Comparison of ENCODE assay signal across 27 mouse cellular contexts in the genomic region with DNA sequence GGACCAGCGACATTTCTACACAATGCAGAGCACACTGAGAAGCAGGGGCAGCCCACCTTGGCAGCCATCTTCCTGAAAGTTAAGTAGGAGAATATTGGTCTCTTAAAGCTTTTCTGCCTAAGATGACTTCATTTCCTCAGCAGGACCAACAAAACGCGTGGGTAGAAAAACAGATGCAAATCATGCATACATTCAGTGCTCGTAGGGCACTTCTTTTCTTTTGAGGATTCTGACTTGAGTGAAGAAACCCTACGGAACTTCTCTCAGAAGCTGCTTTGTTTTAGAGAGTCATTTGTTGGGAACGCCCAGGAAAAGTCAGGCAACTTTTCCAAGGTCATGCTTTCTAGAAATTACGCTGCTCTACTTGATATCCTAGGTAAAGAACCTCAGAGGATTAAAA.
"Had no signal": no experiment of that assay in that cellular context is flagged by ENCODE, and none has a peak within 500 bp of the region (broad histone marks: within the 10 kb centered on the region; RNA-seq: fewer than 3 reads in every experiment).

No protein-coding gene starts in this region.

- H3K9me3 ChIP-seq: heart, embryonic 13.5 days; heart, embryonic 15.5 days; hindbrain, embryonic 13.5 days; hindbrain, embryonic 15.5 days; kidney, embryonic 15.5 days; limb, embryonic 13.5 days; limb, embryonic 15.5 days; liver, embryonic 13.5 days; liver, embryonic 15.5 days had no signal

- ATAC-seq: hindbrain, postnatal 0 days; intestine, embryonic 16.5 days had no signal

- DNase-seq: gastrocnemius, adult 2 months; gastrocnemius, postnatal 10 days; gastrocnemius, postnatal 25 days; heart, adult 2 months; heart, postnatal 14 days; heart, postnatal 36 days; kidney, adult 11 months; kidney, adult 2 months; kidney, adult 9 months; kidney, postnatal 14 days; kidney, postnatal 36 days; layer of hippocampus, adult 9-11 months; layer of hippocampus, postnatal 36 days; left cerebral cortex, postnatal 4 days; liver, embryonic 13.5 days had no signal

- H3K27me3 ChIP-seq: heart, embryonic 13.5 days; heart, embryonic 15.5 days; hindbrain, embryonic 13.5 days; hindbrain, embryonic 15.5 days; kidney, embryonic 15.5 days; limb, embryonic 13.5 days; limb, embryonic 15.5 days; liver, embryonic 13.5 days; liver, embryonic 15.5 days had no signal

- H3K27ac ChIP-seq: gastrocnemius, adult 2 months; heart, adult 2 months; heart, embryonic 13.5 days; heart, embryonic 15.5 days; hindbrain, embryonic 13.5 days; hindbrain, embryonic 15.5 days; hindbrain, postnatal 0 days; kidney, embryonic 15.5 days; kidney, postnatal 0 days; limb, embryonic 13.5 days; limb, embryonic 15.5 days; liver, embryonic 13.5 days; liver, embryonic 15.5 days had no signal

- H3K9ac ChIP-seq: heart, embryonic 13.5 days; heart, embryonic 15.5 days; hindbrain, embryonic 13.5 days; hindbrain, embryonic 15.5 days; kidney, embryonic 15.5 days; limb, embryonic 13.5 days; limb, embryonic 15.5 days; liver, embryonic 13.5 days; liver, embryonic 15.5 days had no signal

- H3K4me3 ChIP-seq: gastrocnemius, adult 2 months; heart, adult 2 months; heart, embryonic 13.5 days; heart, embryonic 15.5 days; hindbrain, embryonic 13.5 days; hindbrain, embryonic 15.5 days; kidney, embryonic 15.5 days; limb, embryonic 13.5 days; limb, embryonic 15.5 days; liver, embryonic 13.5 days; liver, embryonic 15.5 days had no signal

- H3K36me3 ChIP-seq: heart, embryonic 13.5 days; heart, embryonic 15.5 days; hindbrain, embryonic 13.5 days; hindbrain, embryonic 15.5 days; kidney, embryonic 15.5 days; limb, embryonic 15.5 days; liver, embryonic 13.5 days; liver, embryonic 15.5 days had no signal

- H3K4me1 ChIP-seq: liver, embryonic 15.5 days had no signal

- H3K4me2 ChIP-seq: heart, embryonic 11.5 days; heart, embryonic 13.5 days; heart, embryonic 15.5 days; hindbrain, embryonic 13.5 days; hindbrain, embryonic 15.5 days; kidney, embryonic 15.5 days; limb, embryonic 13.5 days; limb, embryonic 15.5 days; liver, embryonic 13.5 days; liver, embryonic 15.5 days had no signal
